Mouse (Mus musculus): ENCODE data around the gene Phf14.

- TF ChIP-seq CTCF (IDR thresholded peaks at IDR 0.05; ENCODE audit: low read depth, low read length) = no peak
- TF ChIP-seq POLR2A (IDR thresholded peaks at IDR 0.05; ENCODE audit: extremely low read depth, insufficient read depth, low read length) = no peak
Measured at GRCm38 (mm10) chr6:12012103-12012502, 104.5 kb downstream of the Phf14 start.
